Mouse (Mus musculus): ENCODE measurements around the gene 2900026A02Rik. TPM values are rescaled to one million over a fixed set of nuclear protein-coding genes. Genes with fewer than 3 reads are reported as not detected.

2900026A02Rik gene
- total RNA-seq, 2 experiments from 2014 or later = 6.8 to 9.9 TPM

DNA sequence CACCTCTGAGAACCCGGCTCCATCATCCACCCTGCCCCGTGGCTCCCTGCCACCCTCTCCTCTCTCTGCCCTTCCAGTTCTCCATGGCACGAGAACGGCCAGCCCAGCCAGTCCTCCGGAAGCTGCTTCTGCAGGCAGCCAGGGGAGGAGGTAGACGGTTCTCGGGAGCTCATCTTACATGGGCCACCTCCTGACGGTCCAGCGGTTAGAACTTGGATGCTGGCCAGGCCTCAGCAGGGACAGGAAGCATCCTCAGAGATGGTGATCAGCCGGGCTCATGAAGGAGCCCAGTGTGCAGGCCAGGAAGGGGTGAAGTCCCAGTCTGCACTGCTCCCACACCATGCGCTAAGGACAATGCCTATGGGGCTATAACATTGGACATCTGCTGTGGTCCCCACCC, 6.6 kb downstream of the 2900026A02Rik start:
- no peak; the same call in 1 of the 2 replicates for ATAC-seq (replicated peaks; ENCODE audit: low FRiP score, low TSS enrichment, poor library complexity, severe bottlenecking)

DNA sequence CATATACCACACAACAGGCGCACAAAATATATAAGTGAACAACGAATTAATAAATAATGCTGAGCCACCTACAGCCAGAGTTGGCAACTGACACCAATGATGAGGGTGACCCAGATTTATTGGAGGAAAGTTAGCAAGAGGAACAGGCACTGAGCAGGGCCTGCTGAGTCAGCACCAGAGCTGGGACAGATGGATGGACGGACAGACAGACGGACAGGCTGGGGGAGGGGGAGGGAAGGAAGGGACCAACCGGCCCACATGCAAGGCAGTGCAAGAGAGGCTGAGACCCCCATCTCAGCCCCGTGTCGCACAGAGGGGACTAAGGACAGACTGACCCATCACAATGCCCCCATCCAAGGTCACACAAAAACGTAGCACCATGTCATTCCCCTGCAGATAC, 7.0 kb downstream of the 2900026A02Rik start:
- ATAC-seq (replicated peaks; ENCODE audit: low FRiP score, low TSS enrichment, poor library complexity, severe bottlenecking) = no peak

DNA sequence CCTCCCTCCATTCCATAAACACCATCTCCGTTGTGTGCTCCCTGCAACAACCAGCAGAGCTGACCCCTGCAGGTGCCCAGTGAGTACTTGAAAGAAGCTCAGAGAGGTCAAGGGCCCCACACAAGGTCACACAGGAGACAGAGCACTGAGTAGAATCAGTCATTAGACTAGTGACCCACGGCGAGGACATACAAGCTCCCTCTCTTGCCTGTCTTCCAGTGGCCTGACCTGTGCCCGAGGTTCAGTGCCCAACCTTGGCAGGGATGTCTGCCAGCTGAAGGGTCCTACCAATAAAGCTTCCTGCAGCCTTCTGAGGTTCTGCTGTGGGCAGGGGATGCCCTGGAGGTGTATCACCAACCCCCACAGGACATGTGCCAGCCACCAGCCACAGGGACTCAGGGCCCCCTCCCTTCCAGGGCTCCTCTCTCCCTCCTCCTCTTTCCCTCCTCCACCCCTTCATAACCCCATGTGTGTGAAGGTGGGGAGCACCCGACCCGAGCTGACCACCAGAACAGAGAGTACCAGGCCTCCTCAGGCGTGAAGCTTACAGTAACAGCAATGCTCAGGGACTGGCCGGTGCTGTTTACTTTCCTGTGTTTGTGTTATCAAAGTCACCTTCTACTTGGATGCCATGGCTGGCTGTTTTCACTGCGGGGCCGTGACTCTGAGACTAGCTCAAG, 8.7 kb downstream of the 2900026A02Rik start:
- no peak for ATAC-seq (replicated peaks; ENCODE audit: low FRiP score, low TSS enrichment, poor library complexity, severe bottlenecking)

DNA sequence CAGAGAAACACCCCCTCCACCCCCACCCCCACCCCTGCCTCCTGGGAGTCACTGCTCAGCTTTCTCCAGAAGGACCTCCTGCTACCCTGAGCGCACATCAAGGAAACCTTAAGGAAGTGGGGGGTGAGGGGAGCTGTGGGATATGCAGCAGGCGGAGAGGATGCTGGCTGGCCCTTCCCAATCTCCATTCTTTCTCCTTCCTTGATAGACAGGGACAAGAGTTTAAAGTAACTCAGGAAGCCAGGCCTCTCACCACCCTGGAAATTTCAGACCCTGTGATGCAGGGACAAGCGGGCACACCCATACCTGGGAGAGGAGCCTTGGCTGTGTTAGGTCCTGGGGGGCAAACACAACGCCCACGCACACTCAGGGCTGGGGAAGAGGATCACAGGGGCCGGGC, 10.7 kb downstream of the 2900026A02Rik start:
- no peak for ATAC-seq (replicated peaks; ENCODE audit: low FRiP score, low TSS enrichment, poor library complexity, severe bottlenecking)

DNA sequence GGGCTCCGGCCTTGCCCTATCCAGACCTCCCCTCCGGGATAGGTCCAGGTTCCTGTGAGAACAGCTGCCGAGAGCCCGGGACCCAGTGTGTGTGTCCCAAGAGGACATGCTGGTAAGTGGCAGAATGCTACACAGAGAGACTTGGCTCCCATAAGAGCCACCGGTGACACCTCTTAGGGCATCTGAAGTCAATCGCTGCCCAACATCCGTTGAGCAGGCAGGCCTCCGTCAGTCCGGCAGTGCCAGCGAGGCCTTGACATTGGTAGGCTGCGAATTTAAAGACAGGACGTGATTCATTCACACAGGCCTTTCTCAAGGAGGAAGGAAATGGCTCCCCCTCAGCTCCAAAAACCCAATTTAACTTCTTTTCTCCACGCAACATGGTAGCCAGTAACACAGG, 11.1 kb downstream of the 2900026A02Rik start:
- ATAC-seq (replicated peaks; ENCODE audit: low FRiP score, low TSS enrichment, poor library complexity, severe bottlenecking) = no peak

DNA sequence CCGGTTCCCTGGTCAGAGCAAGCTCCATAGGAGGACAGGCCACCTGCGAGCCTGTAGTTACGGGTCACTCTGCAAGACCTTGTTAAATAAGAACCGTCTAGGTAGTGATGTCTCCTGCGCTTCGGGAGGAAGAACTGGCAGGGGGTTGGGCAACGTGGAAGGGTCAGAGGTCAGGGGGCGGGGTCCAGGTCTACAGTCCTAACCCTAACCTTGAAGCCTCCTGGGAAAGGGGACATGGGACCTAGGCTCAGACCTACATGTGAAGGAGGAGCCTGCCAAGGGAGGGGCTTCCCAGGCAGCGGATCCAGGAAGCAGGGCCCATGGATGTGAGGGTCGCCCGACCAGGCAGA, 11.7 kb downstream of the 2900026A02Rik start:
- no peak for ATAC-seq (replicated peaks; ENCODE audit: low FRiP score, low TSS enrichment, poor library complexity, severe bottlenecking)

DNA sequence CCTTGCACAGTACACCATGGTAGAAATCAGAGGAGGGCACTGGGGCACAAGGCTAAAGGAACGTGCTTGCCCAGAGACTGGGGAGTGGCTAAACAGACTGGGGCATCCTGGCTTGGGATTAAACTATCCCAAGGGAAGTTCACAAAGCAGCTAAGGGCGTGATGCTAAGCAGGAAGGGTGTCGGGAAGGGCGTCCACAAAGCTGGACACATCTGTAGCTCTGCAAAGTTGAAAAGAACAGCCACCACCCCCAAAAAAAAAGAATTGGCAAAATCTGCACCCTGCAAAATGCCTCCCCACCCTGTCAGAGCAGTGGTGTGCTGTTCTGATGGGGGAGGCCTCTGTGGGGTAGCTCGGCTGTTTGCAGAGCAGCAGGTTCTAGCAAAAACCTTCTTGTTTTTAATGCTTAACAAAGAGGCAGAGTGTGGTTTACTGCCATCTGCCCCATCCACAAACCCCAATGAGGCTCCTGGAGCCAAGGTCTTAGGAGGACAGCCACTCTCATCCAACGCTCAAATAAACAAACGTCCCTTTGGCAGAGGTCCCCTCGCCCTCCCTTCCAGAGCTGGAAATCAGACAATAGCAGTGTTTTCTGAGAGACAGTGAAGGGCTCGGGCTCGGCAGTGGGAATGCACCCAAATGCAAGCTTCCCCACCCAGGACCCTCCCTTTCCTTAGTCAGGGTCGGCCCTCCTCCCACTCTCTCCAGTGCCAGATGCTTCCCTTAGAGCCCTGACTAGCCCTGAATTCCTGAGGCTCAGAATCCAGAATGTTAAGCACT, 12.2 kb downstream of the 2900026A02Rik start:
- ATAC-seq (replicated peaks; ENCODE audit: low FRiP score, low TSS enrichment, poor library complexity, severe bottlenecking) = no peak

DNA sequence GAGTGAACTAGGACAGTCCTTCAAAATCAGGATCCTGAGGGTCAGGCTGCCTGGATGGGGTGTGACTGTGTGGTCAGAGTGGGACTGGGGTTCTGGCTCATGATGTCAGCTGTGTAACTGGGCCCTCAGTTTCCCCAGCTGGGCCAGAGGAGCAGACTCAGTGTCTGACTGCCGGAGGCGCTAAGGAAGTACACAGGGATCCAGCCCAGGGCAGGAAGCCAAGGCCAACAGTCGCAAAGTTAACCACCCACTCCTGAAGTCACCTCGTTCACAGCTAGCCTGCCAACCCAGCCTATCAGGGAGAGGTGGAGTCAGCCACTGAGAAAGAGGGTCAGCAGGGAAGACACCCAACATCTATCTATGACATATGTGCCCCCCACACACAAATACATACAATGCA, 13.0 kb downstream of the 2900026A02Rik start:
- ATAC-seq (replicated peaks; ENCODE audit: low FRiP score, low TSS enrichment, poor library complexity, severe bottlenecking) = no peak

DNA sequence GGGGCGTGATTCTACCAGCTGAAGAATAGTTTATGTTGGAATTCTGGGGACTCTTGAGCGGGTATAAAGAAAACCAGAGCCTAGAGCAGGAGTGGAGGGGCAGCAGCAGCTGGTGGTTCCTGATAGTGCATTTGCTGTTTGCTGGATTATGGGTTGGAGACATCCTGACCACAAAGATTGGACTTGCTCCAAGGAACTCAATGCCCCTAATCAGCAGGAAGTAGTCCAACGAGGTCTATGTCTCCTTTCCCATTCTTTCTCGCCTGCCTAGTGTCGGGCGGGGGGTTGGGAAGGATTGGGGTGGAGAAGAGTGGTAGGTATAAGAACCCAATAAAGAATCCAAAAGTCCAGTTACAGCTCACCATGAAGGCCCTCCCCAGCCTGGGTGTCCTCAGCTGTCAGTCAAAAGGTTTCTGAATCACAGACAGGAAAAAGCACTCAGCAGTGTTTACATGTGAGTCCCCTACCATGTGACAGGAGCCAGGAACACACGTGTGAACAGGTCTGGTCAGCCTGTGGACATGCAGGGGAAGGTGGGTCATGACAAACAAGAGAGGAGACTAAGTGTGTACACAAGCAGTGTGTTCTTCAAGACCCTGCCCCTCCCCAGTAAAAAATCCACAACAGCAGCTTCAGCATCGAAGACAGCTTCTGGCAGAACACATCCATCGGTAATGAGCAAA, 14.2 kb downstream of the 2900026A02Rik start:
- ATAC-seq (replicated peaks; ENCODE audit: low FRiP score, low TSS enrichment, poor library complexity, severe bottlenecking) = peak; percentile 72

DNA sequence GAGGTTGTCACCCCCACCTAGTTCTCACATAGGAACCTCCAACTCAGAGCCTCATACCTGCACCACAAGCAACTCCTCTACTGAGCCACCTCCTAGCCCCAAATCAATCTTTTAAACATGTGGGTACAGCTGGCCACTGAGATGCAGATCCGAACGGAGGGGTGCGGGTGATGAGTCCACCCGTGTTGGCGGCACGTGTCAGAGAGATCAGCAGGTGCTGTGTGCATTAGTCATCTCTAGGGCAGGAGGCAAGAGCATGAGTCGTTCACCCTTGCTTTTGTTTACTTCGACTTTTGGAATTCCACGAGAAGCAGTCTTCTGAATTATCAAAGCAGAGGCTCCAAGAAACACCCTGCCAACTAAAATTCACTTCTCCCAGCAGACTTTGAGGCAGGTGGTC, 16.8 kb downstream of the 2900026A02Rik start:
- no peak for ATAC-seq (replicated peaks; ENCODE audit: low FRiP score, low TSS enrichment, poor library complexity, severe bottlenecking)

DNA sequence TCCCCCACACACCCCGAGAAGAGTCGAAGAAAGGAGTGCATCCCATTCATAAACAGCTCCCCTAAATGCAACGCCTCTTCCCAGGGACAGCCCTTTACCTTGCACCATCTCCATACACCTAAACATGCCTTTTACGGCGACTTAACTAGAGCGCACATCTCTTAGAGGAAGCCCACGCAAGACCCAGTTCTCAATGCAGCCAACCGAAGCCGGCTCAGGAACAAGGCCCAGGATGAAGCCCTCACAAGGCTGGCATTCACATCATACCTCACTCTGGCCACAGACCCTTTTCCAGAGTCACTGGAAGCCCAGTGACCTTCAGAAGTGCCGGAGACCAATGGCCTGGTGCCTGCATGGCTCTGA, 21.3 kb downstream of the 2900026A02Rik start:
- no peak for ATAC-seq (replicated peaks; ENCODE audit: low FRiP score, low TSS enrichment, poor library complexity, severe bottlenecking)

DNA sequence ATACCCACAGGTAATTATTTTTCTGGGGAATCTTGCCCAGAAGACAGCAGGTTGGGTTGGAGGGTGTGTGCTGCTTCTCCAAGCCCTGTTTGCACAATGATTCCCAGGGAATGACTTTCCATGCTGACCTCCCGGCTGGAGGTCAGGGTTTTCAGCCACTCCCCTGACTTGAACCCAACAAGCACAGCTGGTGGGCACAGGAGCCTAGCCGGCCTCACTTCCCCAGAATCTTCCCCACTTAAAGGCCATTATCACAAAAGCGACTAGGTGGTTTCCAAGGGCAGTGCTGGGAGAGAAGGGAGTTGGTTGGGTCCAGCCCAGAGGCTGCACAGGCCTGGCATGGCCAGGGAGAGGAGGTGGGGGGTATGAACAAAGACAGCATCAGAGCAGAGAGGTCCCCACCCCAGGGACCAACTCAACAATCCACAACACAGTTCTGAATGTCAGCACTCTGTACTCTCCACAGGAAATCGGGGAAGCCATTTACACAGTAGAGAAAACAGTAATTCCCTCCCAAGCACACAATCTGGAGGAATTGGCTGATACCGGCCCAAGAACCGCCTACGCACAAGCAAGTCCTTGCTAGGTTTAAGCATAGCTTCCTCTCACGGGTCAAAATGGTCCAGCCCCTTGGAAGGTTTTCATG, 21.8 kb downstream of the 2900026A02Rik start:
- no peak for ATAC-seq (replicated peaks; ENCODE audit: low FRiP score, low TSS enrichment, poor library complexity, severe bottlenecking)

DNA sequence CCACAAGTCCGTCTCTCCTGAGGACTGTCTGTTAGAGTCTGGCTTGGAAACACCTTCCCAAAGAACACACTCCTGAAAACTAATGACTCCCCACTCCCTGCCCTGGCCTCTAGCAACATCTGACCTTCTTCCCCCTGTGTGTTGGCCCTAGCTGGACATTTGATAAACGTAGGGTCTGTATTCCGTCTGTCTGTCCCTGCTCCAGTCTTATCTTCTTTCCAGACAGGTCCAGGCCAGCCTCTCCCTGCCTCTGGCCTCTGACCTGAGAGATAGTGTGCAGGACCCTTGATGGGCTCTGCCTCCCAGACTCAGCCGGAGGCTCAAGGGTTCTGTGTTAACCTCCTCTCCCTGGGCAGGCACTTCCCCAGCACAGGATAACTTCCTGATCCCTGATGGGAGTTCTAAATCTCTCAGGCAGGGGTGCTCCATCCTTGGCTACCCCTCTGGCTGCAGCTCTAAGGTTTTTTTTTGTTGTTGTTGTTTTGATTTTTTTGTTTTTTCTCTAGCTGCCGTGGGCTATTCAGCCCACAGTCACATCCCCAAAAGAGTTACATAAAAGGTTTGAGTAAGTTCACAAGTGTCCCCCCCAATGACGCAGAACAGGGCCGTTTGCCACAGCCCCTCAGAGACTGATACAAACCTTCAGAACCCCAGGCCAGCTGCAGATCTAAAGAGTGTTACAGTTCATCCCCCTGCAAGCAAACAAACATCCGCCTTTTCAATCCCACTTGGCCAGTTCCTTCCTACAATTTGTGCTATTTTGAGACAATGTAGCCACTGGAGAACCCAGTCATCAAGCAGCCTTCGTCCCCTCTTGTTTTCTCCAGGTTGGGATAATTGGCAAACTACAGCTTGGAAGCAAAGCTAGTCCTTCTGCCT, 23.9 kb downstream of the 2900026A02Rik start:
- ATAC-seq (replicated peaks; ENCODE audit: low FRiP score, low TSS enrichment, poor library complexity, severe bottlenecking) = no peak

DNA sequence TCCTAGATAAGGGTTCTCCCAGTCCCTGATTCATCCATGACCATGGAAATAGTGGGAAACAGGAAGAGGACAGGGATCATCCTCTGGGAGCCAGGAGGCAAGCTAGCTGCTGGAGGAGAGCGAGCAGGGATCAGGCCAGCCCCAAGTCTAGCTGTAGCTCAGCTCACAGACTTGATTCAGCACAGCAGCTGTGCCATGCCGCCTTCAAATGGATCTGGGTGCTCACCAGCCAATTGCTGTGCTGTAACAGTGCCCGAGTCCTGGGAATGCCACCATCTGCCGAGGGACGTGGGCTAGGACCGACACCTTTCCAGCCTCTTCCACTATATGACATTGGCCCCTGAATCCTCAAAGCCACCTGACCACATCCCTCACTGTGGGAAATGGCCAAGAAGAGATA, 25.1 kb downstream of the 2900026A02Rik start:
- no peak for ATAC-seq (replicated peaks; ENCODE audit: low FRiP score, low TSS enrichment, poor library complexity, severe bottlenecking)

DNA sequence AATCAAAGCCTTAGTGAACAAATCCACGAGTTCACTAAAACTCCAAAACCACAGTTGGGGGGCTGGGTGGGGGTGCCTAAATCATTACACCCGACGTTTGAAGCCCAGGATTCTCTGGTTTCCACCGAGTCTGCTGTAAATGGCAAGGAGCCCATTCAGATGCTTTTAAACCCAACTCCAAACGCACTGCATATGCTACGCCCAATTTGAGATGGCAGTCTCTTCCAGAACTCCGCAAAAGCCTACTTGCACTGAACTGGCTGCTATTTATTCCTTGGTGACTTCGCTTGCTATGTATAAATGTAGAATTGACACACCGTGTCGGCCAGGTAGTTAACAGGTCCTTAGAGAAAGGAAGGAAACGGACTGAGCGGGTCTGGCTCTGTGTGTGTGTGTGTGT, 25.6 kb downstream of the 2900026A02Rik start:
- ATAC-seq (replicated peaks; ENCODE audit: low FRiP score, low TSS enrichment, poor library complexity, severe bottlenecking) = no peak

DNA sequence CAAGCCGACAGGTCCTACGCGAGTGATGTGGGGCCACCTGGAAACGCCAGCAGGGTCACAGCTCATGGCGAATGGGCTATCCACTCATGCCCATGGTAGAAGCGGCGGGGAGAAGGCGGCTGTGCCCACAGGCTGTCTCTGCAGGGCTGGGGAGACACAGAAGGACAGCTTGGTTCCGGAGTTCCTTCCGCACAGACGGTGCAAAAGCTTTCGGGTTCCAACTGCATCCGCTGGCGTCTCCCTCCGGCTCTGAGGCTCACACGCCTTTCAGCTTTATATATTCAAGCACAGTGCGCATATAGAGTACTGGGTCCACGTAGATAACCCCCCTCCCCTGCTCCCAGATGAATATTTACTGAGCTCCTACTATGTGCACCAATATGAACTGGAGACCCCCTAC, 27.3 kb downstream of the 2900026A02Rik start:
- ATAC-seq (replicated peaks; ENCODE audit: low FRiP score, low TSS enrichment, poor library complexity, severe bottlenecking) = no peak

DNA sequence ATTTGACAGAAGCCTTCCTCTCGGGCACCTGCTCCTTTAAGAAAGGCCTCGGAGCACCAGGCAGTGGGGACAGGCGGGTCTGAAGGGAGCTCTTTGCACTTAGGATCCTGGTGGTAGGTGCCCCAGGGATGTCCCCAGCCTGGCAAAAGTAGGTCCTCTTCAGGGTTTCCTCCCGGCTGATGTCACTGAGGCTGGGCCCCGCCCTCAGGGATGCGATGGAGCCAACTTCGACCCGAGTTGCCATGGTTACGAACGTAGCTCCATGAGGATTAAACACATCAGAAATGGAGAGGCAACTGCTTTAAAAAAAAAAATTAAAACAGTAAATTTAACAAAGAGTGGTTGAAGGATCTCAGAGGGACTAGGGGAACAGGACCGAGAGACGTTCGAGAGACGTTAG, 29.1 kb downstream of the 2900026A02Rik start:
- no peak for ATAC-seq (replicated peaks; ENCODE audit: low FRiP score, low TSS enrichment, poor library complexity, severe bottlenecking)

DNA sequence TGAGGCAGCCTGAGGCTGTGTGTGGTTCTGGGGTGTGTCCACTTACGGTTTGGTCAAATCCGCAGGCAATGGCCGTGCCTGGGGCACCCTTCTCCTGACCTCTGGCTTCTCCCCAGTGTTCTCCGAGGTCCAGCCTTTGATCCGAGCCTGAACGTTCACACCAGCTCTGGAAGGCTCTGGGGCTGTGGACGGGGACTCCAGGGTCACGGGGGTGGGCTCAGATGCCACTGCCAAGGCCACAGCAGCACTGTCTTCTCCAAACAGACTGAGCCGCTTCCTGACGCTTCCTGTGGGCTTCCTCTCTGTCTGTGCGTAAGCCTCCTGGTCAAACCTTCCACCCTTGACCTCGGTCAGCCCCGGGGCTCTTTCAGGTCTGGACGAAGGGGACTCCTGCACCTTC, 30.5 kb downstream of the 2900026A02Rik start:
- ATAC-seq (replicated peaks; ENCODE audit: low FRiP score, low TSS enrichment, poor library complexity, severe bottlenecking) = no peak

DNA sequence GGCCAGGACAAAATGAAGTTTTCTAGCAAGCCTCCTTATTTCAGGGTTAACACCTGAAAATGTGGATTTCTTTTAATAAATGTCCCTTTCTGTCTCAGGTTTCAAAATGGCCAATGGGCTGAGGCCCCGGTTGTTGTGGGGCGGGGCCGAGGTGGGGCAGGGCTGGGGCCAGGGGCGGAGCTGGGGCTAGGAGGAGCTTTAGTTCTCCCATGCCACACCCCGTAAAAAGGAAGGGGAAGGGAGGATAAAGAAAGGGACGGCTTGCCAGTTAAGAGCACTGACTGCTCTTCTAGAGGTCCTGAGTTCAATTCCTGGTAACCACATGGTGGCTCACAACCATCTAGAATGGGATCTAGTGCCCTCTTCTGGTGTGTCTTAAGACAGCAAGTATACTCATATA, 39.6 kb downstream of the 2900026A02Rik start:
- ATAC-seq (replicated peaks; ENCODE audit: low FRiP score, low TSS enrichment, poor library complexity, severe bottlenecking) = peak; percentile 78

Data from megakaryocyte-erythroid progenitor cell, adult 5-6 weeks (primary cell).